Comparison of ENCODE assay signal across 42 mouse cellular contexts in the genomic region with DNA sequence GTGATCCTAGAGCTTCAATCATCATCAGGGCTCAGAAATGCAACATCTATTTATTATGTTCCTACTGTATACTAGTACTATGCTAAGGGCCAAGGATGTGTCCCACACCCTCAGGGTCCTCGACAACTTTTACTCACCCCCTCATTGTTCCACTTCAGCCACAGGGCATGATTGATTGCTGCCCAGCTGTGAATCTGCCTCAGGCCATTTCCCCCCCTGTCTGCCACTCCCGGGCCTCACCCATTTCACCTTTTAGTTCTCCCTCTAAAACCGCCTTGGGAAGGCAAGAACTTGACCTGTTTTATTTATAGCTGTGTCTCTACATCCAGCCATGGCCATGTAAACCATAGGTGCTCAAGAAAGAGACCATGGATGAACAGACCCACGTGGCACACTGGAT. TPM values are rescaled to one million over a fixed set of nuclear protein-coding genes. Genes with fewer than 3 reads are reported as not detected.
"Had no signal": no experiment of that assay in that cellular context is flagged by ENCODE, and none has a peak within 500 bp of the region (broad histone marks: within the 10 kb centered on the region; RNA-seq: fewer than 3 reads in every experiment).

No protein-coding gene starts in this region.

- H3K27ac ChIP-seq: heart, embryonic 10.5 days; heart, embryonic 13.5 days; heart, embryonic 15.5 days; hindbrain, embryonic 10.5 days; hindbrain, embryonic 12.5 days; hindbrain, embryonic 13.5 days; hindbrain, embryonic 14.5 days; hindbrain, embryonic 15.5 days; hindbrain, postnatal 0 days; intestine, embryonic 15.5 days; kidney, embryonic 15.5 days; kidney, postnatal 0 days; layer of hippocampus, adult 2 months had no signal

- H3K36me3 ChIP-seq: hindbrain, embryonic 13.5 days; hindbrain, embryonic 15.5 days; intestine, embryonic 15.5 days had no signal

- DNase-seq: heart, postnatal 10 days; heart, postnatal 14 days; heart, postnatal 36 days; heart, postnatal 4 days; kidney, adult 11 months; kidney, adult 18-20 months; kidney, adult 2 months; kidney, adult 8-10 months; kidney, adult 9 months; kidney, postnatal 10 days; kidney, postnatal 14 days; kidney, postnatal 25 days; kidney, postnatal 36 days; kidney, postnatal 4 days; layer of hippocampus, adult 9-11 months; layer of hippocampus, postnatal 36 days had no signal

- H3K4me3 ChIP-seq: heart, embryonic 10.5 days; heart, embryonic 12.5 days; heart, embryonic 13.5 days; heart, embryonic 15.5 days; hindbrain, embryonic 10.5 days; hindbrain, embryonic 12.5 days; hindbrain, embryonic 13.5 days; hindbrain, embryonic 15.5 days; intestine, embryonic 15.5 days; kidney, embryonic 15.5 days; layer of hippocampus, adult 2 months had no signal

- H3K9ac ChIP-seq: heart, embryonic 12.5 days; heart, embryonic 13.5 days; heart, embryonic 15.5 days; hindbrain, embryonic 12.5 days; hindbrain, embryonic 13.5 days; hindbrain, embryonic 14.5 days; hindbrain, embryonic 15.5 days; intestine, embryonic 15.5 days; kidney, embryonic 15.5 days had no signal

- H3K4me1 ChIP-seq: heart, embryonic 12.5 days; heart, embryonic 13.5 days; heart, embryonic 15.5 days; hindbrain, embryonic 15.5 days; intestine, embryonic 15.5 days had no signal

- H3K9me3 ChIP-seq: heart, embryonic 10.5 days; heart, embryonic 12.5 days; heart, embryonic 13.5 days; heart, embryonic 15.5 days; hindbrain, embryonic 10.5 days; hindbrain, embryonic 12.5 days; hindbrain, embryonic 13.5 days; hindbrain, embryonic 15.5 days; intestine, embryonic 15.5 days; kidney, embryonic 15.5 days had no signal

- ATAC-seq: hindbrain, embryonic 16.5 days; hindbrain, postnatal 0 days; inflammation-experienced regulatory T-cells, adult 6 months; intestine, embryonic 15.5 days; intestine, embryonic 16.5 days; intestine, postnatal 0 days had no signal

- H3K27me3 ChIP-seq: heart, embryonic 12.5 days; heart, embryonic 13.5 days; heart, embryonic 15.5 days; hindbrain, embryonic 12.5 days; hindbrain, embryonic 13.5 days; hindbrain, embryonic 15.5 days; intestine, embryonic 15.5 days; kidney, embryonic 15.5 days had no signal

RNA-seq across cellular contexts. Expression of gene Angptl8, which starts 11.4 kb away (rescaled TPM):
- total RNA-seq: heart, postnatal 14 days; heart, postnatal 25 days; heart, postnatal 36 days; heart, postnatal 4 days; hematopoietic stem cell, adult 5-6 weeks; hindbrain, postnatal 0 days; layer of hippocampus, adult 18-20 months; layer of hippocampus, adult 2 months; layer of hippocampus, adult 8-10 months; layer of hippocampus, postnatal 10 days; layer of hippocampus, postnatal 14 days; layer of hippocampus, postnatal 25 days; layer of hippocampus, postnatal 36 days; left cerebral cortex, adult 18-20 months had no signal
